Mouse (Mus musculus) small intestine, adult 10 weeks (tissue): ENCODE measurements around the gene Cntn4. TPM values are rescaled to one million over a fixed set of nuclear protein-coding genes. Genes with fewer than 3 reads are reported as not detected.

Experiments
- polyA plus RNA-seq: library from polyadenylated mRNA; stranded (reverse); fragments of 350-450 nt; fragmentation: Illumina TruSeq; extraction: RNeasy Lipid Tissue Mini Kit (QIAGEN cat#74804); gene quantifications from one replicate; pipeline ENCODE4 v1.2.3, GENCODE M21; 2014; ENCODE audit warnings: low replicate concordance

Gene Cntn4
- not detected for polyA plus RNA-seq

DNA sequence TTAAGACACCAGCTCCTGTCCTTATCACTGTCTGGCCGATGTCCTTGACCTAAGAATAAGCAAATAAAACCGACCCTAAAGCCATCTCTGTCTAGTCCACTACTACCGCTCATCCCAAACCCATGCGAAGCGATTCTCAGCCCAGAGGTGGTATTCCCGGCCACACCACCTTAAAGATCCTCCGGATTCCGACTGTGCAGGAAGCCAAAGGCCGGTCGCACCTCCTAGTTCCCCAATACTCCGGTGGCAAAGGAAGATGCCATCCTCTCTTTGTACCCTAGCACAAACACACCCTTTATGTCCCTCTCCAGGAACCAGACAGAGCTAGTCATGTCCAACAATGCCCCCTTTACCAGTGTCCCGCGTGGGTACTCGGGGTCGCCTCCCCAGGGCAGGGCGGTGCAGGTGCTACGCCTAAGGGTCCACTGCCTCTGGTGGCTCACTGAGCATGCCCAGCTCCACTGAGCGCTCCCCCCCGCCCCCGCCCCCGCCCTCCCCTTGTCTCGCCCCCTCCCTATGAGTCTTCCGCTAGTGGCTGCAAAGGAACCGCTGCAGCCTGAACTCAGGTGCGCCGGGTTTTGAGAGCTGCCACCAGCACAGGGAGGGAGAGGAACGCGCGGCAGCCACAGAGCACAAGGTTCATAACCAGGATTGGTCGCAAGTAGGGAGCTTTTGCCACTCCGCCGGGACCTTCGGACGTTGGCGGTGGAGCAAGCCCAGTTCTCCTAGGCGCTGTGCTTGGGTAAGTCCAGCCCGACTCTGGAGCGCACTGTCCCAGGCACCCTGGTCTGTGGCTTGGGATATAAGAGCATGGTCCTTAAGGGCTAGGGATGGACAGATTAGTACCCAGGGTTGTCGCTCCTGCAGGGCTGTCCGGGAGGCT lies at the start of gene Cntn4:
Gene Cntn4, plus strand, starts transcription at position 512 of the 883 bp plus-strand sequence.

